Mouse (Mus musculus): ENCODE results near the gene 6330409D20Rik.

DNA sequence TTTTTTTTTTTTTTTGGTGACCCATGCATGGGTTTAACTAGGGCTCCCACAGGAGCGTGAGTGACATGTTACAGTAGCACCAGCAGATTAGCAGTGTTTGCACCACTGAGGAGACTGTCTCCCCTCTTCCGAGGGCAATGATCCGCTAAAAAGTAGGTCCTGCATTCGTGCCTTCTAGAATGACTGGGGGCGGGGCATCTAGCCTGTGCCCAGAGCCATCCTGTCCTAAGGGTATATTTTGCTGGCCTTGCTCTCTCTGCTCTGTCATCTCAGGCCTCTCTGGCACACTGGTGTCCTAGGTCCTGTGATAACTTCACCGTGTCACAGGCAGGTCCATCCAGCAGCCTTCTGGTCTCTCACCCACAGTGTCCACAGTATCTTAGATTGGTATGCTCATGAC lies 41.1 kb downstream of the 6330409D20Rik start:
- TF ChIP-seq CTCF (conservative IDR thresholded peaks at IDR 0.05; ENCODE audit: insufficient read depth, insufficient read length, low read depth, low read length) (no peak), POLR2A (IDR thresholded peaks at IDR 0.05; ENCODE audit: low read depth, low read length) (no peak)
